Mouse (Mus musculus) left cerebral cortex, adult 8-10 months (tissue): ENCODE measurements around the gene A730049H05Rik. TPM values are rescaled to one million over a fixed set of nuclear protein-coding genes. Genes with fewer than 3 reads are reported as not detected.

Source experiments
- DNase-seq, 2 experiments: peaks; one replicate each; pipeline ENCODE4 v3.0.0; 2022; ENCODE audit warnings: low spot score in 2 of 2
- total RNA-seq, 4 experiments: library from RNA; stranded (reverse); gene quantifications; 2 replicates each; pipeline ENCODE4 v1.2.4; 2022

Gene A730049H05Rik
- total RNA-seq, 4 experiments from 2014 or later, result not detected

- no peak for DNase-seq
Observed at GRCm38 (mm10) chr6:92878771-92879170, 62.5 kb downstream of the A730049H05Rik start.

GRCm38 (mm10) chr6:92879700-92880265, 63.5 kb downstream of the A730049H05Rik start:
- no peak for DNase-seq

GRCm38 (mm10) chr6:92882446-92882845, 66.2 kb downstream of the A730049H05Rik start:
- no peak for DNase-seq

GRCm38 (mm10) chr6:92883131-92883900, 67.0 kb downstream of the A730049H05Rik start:
- DNase-seq, result no peak

GRCm38 (mm10) chr6:92891535-92891934, 75.3 kb downstream of the A730049H05Rik start:
- DNase-seq, result no peak

Other genes starting within 250 kb of the A730049H05Rik start
- 100 to 1,000 TPM; 130 to 157 (median 149) TPM for gene Prickle2, start 110.3 kb upstream of the A730049H05Rik start, total RNA-seq
- under 1 TPM in 1 of 4 experiments, not detected in 3; 0.06 TPM for gene Gm15737, start 52.9 kb downstream of the A730049H05Rik start, total RNA-seq
- 1 to 10 TPM; 2.6 to 3.7 (median 2.8) TPM for gene Adamts9, start 127.0 kb downstream of the A730049H05Rik start, total RNA-seq